Comparison of ENCODE assay signal across 10 mouse cellular contexts in the genomic region with DNA sequence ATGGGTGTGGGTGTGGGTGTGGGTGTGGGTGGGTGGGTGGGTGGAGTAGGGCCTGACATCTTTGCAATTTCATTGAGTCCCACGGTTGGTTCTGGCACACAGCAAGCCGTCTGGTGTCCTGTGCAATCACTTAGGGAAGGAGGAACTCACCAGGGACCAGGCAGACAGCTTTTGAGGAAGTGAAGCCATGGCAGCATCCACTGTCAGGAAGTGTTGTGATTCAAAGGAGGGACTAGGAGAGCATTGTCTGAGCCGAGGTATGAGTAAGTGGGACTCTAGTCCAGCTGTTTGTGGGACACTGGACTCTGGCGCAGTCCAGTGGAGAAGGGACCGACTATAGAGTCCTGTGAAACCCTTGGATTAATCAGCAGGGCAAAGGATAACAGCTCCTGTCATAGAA.
DNase-seq lines count a peak whose midpoint lies in the region; ATAC-seq lines count a peak whose summit lies in the region.
"Had no signal": no experiment of that assay in that cellular context is flagged by ENCODE, and none has a peak within 500 bp of the region (broad histone marks: within the 10 kb centered on the region; RNA-seq: fewer than 3 reads in every experiment).

No protein-coding gene starts in this region.

- DNase-seq in layer of hippocampus, adult 9-11 months, result peak; percentile 63
- DNase-seq in layer of hippocampus, postnatal 36 days, result no peak
- peak; percentile 34 for DNase-seq in MN1 (ENCODE audit: low spot score)
- DNase-seq in heart, adult 8-10 months (ENCODE audit: low spot score), result peak; percentile 62
- no peak for DNase-seq in cerebellum, adult 18-20 months
- DNase-seq in gastrocnemius, postnatal 25 days, result no peak
- DNase-seq: cerebellum, adult 9-10 months; thymus, postnatal 14 days had no signal

- ATAC-seq in megakaryocyte progenitor cell, adult 5-6 weeks (replicated peaks; ENCODE audit: poor library complexity), result peak; percentile 99
- ATAC-seq: hindbrain, embryonic 16.5 days had no signal

Comparison
In these comparisons a context has a peak if more than half of its experiments do, and no peak if none do; other contexts are left out.
1. DNase-seq: peak in layer of hippocampus, adult 9-11 months (single experiment), MN1 (single experiment) and heart, adult 8-10 months (single experiment); none in layer of hippocampus, postnatal 36 days (0 of 2), cerebellum, adult 18-20 months (0 of 2) and gastrocnemius, postnatal 25 days (single experiment).